Mouse (Mus musculus) neural tube, embryonic 11.5 days (tissue): ENCODE results near the gene Ogfr. TPM values are rescaled to one million over a fixed set of nuclear protein-coding genes. Genes with fewer than 3 reads are reported as not detected.

Source experiments
- ATAC-seq: fragments of 200-750 bp; cut with Nextera tagmentation; 2 replicates; pipeline ENCODE4 v1.8.0; 2017; ENCODE audit warnings: moderate number of reproducible peaks, mild to moderate bottlenecking, moderate TSS enrichment, moderate library complexity; ENCODE audit not compliant: insufficient read depth, low FRiP score, low TSS enrichment
- DNase-seq: peaks from one replicate; pipeline ENCODE4 v3.0.0-alpha.2; 2015; ENCODE audit warnings: low spot score
- H3K27ac ChIP-seq: fragments of 300-500 bp; sonication (generic); 2 replicates; pipeline ENCODE4 v1.5.1; 2014; ENCODE audit warnings: low read depth, mild to moderate bottlenecking, low read length
- H3K27me3 ChIP-seq: fragments of 300-500 bp; sonication (generic); 2 replicates; pipeline ENCODE4 v1.6.1; 2014; ENCODE audit warnings: mild to moderate bottlenecking, low read length, mixed read lengths; ENCODE audit not compliant: control insufficient read depth, insufficient read depth
- H3K36me3 ChIP-seq: fragments of 300-500 bp; sonication (generic); 2 replicates; pipeline ENCODE4 v1.6.1; 2014; ENCODE audit warnings: mild to moderate bottlenecking, low read length, moderate library complexity, mixed read lengths; ENCODE audit not compliant: control insufficient read depth, insufficient read depth
- H3K4me1 ChIP-seq: fragments of 300-500 bp; sonication (generic); 2 replicates; pipeline ENCODE4 v1.6.1; 2014; ENCODE audit warnings: low read length, mixed read lengths; ENCODE audit not compliant: control insufficient read depth, insufficient read depth
- H3K4me2 ChIP-seq: fragments of 300-500 bp; sonication (generic); 2 replicates; pipeline ENCODE4 v1.6.1; 2014; ENCODE audit warnings: low read depth, mild to moderate bottlenecking, moderate library complexity
- H3K4me3 ChIP-seq: fragments of 300-500 bp; sonication (generic); 2 replicates; pipeline ENCODE4 v1.5.1; 2014; ENCODE audit warnings: low read depth, low read length
- H3K9ac ChIP-seq: fragments of 300-500 bp; sonication (generic); 2 replicates; pipeline ENCODE4 v1.6.1; 2014; ENCODE audit warnings: mild to moderate bottlenecking, low read length
- H3K9me3 ChIP-seq: fragments of 300-500 bp; sonication (generic); 2 replicates; pipeline ENCODE4 v1.6.1; 2016; ENCODE audit warnings: low read length; ENCODE audit not compliant: control insufficient read depth
- WGBS: fragments of 180-500 bp; shearing (Covaris S2); extraction: QIAGEN DNeasy Blood & Tissue Kit; methylation state at CpG from one replicate; pipeline ENCODE4 v1.1.7; 2014; 5-methylcytosine and 5-hydroxymethylcytosine counted together
- polyA plus RNA-seq: library from polyadenylated mRNA; unstranded; fragments of >200 nt; fragmentation: Nextera tagmentation; extraction: Ambion mirVana; gene quantifications from 2 replicates; pipeline ENCODE4 v1.2.1, GENCODE M21; 2014

Gene Ogfr
- 98.0 and 106 TPM in 2 replicates for polyA plus RNA-seq

- DNase-seq = peak; percentile 91
- peak within 1 kb of the TSS; percentile 89 for H3K27ac ChIP-seq
- peak within 1 kb of the TSS; percentile 91 for H3K9ac ChIP-seq
- H3K4me1 ChIP-seq = peaks cover 7% of the 10 kb centered on the region
- H3K9me3 ChIP-seq = no peaks in the 10 kb centered on the region
- no peaks in the 10 kb centered on the region for H3K27me3 ChIP-seq
- WGBS = under 1% methylated on average over 53 of the region's 67 CpGs
- peak within 1 kb of the TSS; percentile 95 for H3K4me3 ChIP-seq
- H3K36me3 ChIP-seq = peaks cover 14% of the 10 kb centered on the region
- ATAC-seq = peak; percentile 91
- H3K4me2 ChIP-seq = peak within 1 kb of the TSS; percentile 81
These were observed at the start of gene Ogfr for GRCm38 (mm10) chr2:180589123-180589831. Ogfr (plus strand) TSS chr2:180589245.

- WGBS = 91% methylated on average over 2 of the region's 2 CpGs
These were observed 45.4 kb upstream of the Ogfr start for GRCm38 (mm10) chr2:180543675-180544074.

GRCm38 (mm10) chr2:180545046-180545445, 44.0 kb upstream of the Ogfr start:
- no peak overlapping the region for H3K9ac ChIP-seq

More at GRCm38 (mm10) chr2:180543675-180544074, 45.4 kb upstream of the Ogfr start:
- no peak for DNase-seq
- H3K4me2 ChIP-seq = no peak overlapping the region
- no peaks in the 10 kb centered on the region for H3K27me3 ChIP-seq
- no peak for ATAC-seq
- no peak overlapping the region for H3K27ac ChIP-seq
- peaks cover 3% of the 10 kb centered on the region; the same call in 1 of the 2 replicates for H3K4me1 ChIP-seq
- H3K36me3 ChIP-seq = no peaks in the 10 kb centered on the region
- H3K9ac ChIP-seq = no peak overlapping the region
- H3K9me3 ChIP-seq = no peaks in the 10 kb centered on the region
- H3K4me3 ChIP-seq = no peak overlapping the region

GRCm38 (mm10) chr2:180547384-180548106, 41.5 kb upstream of the Ogfr start:
- 0 out of 2 replicates have a peak, but pooled peaks have one; percentile 41 for ATAC-seq
- Histone ChIP-seq H3K9ac (no peak overlapping the region), H3K27ac (no peak overlapping the region), H3K9me3 (no peaks in the 10 kb centered on the region), H3K36me3 (no peaks in the 10 kb centered on the region), H3K4me1 (peaks cover 3% of the 10 kb centered on the region; the same call in 1 of the 2 replicates), H3K4me2 (no peak overlapping the region; the same call in 1 of the 2 replicates), H3K4me3 (no peak overlapping the region), H3K27me3 (no peaks in the 10 kb centered on the region)
- peak; percentile 46 for DNase-seq
- 33% methylated on average over 8 of the region's 8 CpGs for WGBS

More at GRCm38 (mm10) chr2:180545046-180545445, 44.0 kb upstream of the Ogfr start:
- WGBS = 85% methylated on average over 18 of the region's 18 CpGs
- ATAC-seq = no peak
- H3K9me3 ChIP-seq = no peaks in the 10 kb centered on the region
- no peak overlapping the region for H3K4me2 ChIP-seq
- H3K4me1 ChIP-seq = peaks cover 3% of the 10 kb centered on the region; the same call in 1 of the 2 replicates
- H3K27ac ChIP-seq = no peak overlapping the region
- no peak overlapping the region for H3K4me3 ChIP-seq
- no peaks in the 10 kb centered on the region for H3K36me3 ChIP-seq
- no peak for DNase-seq
- H3K27me3 ChIP-seq = no peaks in the 10 kb centered on the region

- Histone ChIP-seq H3K4me3 (no peak overlapping the region), H3K36me3 (no peaks in the 10 kb centered on the region), H3K9me3 (no peaks in the 10 kb centered on the region), H3K9ac (no peak overlapping the region), H3K4me1 (no peaks in the 10 kb centered on the region), H3K27ac (no peak overlapping the region), H3K27me3 (no peaks in the 10 kb centered on the region), H3K4me2 (no peak overlapping the region)
- 86% methylated on average over 3 of the region's 3 CpGs for WGBS
- DNase-seq (no peak), ATAC-seq (no peak)
These were observed 36.7 kb upstream of the Ogfr start for GRCm38 (mm10) chr2:180552340-180552739.

GRCm38 (mm10) chr2:180555219-180555618, 33.8 kb upstream of the Ogfr start:
- DNase-seq (no peak), ATAC-seq (no peak)
- H3K9me3 ChIP-seq = no peaks in the 10 kb centered on the region
- no peaks in the 10 kb centered on the region for H3K27me3 ChIP-seq
- no peak overlapping the region for H3K27ac ChIP-seq
- no peaks in the 10 kb centered on the region for H3K36me3 ChIP-seq
- 53% methylated on average over 3 of the region's 3 CpGs for WGBS
- H3K4me2 ChIP-seq = no peak overlapping the region
- no peak overlapping the region for H3K9ac ChIP-seq
- no peaks in the 10 kb centered on the region for H3K4me1 ChIP-seq
- H3K4me3 ChIP-seq = no peak overlapping the region

- no peaks in the 10 kb centered on the region for H3K4me1 ChIP-seq
- H3K4me2 ChIP-seq = no peak overlapping the region
- no peaks in the 10 kb centered on the region for H3K36me3 ChIP-seq
- WGBS = 83% methylated on average over 3 of the region's 3 CpGs
- H3K27me3 ChIP-seq = no peaks in the 10 kb centered on the region
- no peak overlapping the region for H3K9ac ChIP-seq
- H3K9me3 ChIP-seq = no peaks in the 10 kb centered on the region
- ATAC-seq (no peak), DNase-seq (no peak)
- H3K27ac ChIP-seq = no peak overlapping the region
- H3K4me3 ChIP-seq = no peak overlapping the region
These were observed 32.6 kb upstream of the Ogfr start for GRCm38 (mm10) chr2:180556470-180556869.

GRCm38 (mm10) chr2:180560245-180560644, 28.8 kb upstream of the Ogfr start:
- H3K9me3 ChIP-seq = no peaks in the 10 kb centered on the region
- H3K4me1 ChIP-seq = no peaks in the 10 kb centered on the region
- no peak overlapping the region for H3K4me3 ChIP-seq
- no peak overlapping the region for H3K4me2 ChIP-seq
- H3K27ac ChIP-seq = no peak overlapping the region
- H3K27me3 ChIP-seq = no peaks in the 10 kb centered on the region
- WGBS = 59% methylated on average over 5 of the region's 5 CpGs
- no peak overlapping the region for H3K9ac ChIP-seq
- H3K36me3 ChIP-seq = no peaks in the 10 kb centered on the region
- ATAC-seq = no peak
- DNase-seq = no peak
